Mouse (Mus musculus): Measurements from ENCODE around the gene B3gnt7. TPM values are rescaled to one million over a fixed set of nuclear protein-coding genes. Genes with fewer than 3 reads are reported as not detected.

Gene B3gnt7
- total RNA-seq, 1 experiment, result 103 TPM

GRCm38 (mm10) chr1:86347716-86348045, 45.0 kb downstream of the B3gnt7 start:
- no peaks in the 10 kb centered on the region; a peak in 2 of 4 replicates for H3K4me1 ChIP-seq (ENCODE audit: control insufficient read depth in 2 of 2, insufficient read depth in 2 of 2, low read length in 2 of 2, poor library complexity in 1 of 2)
- H3K9ac ChIP-seq (ENCODE audit: insufficient read depth, low read depth, low read length, poor library complexity, severe bottlenecking), result no peak overlapping the region
- no peaks in the 10 kb centered on the region for H3K9me3 ChIP-seq (ENCODE audit: control insufficient read depth, insufficient read depth, low read depth, low read length)
- TF ChIP-seq ZNF384 (IDR thresholded peaks at IDR 0.05; ENCODE audit: low read depth, low read length), result no peak
- no peak for TF ChIP-seq HCFC1 (IDR thresholded peaks at IDR 0.05; ENCODE audit: borderline replicate concordance, insufficient read depth, low read length)
- no peak for TF ChIP-seq ZC3H11A (IDR thresholded peaks at IDR 0.05; ENCODE audit: borderline replicate concordance, low read depth, low read length)
- no peak for TF ChIP-seq MAFK (IDR thresholded peaks at IDR 0.05; ENCODE audit: insufficient read depth, low read depth, low read length)
- no peak for TF ChIP-seq CHD2 (IDR thresholded peaks at IDR 0.05; ENCODE audit: low read depth, low read length)
- peak overlapping the region; percentile 17; the same call in 1 of the 2 replicates for H3K27ac ChIP-seq (ENCODE audit: insufficient read depth, low read depth, low read length, poor library complexity, severe bottlenecking)
- DNase-seq (ENCODE audit: low read depth, low spot score), result no peak
- H3K4me3 ChIP-seq (ENCODE audit: insufficient read depth in 1 of 2, low read depth in 1 of 2, low read length in 2 of 2, poor library complexity in 1 of 2, severe bottlenecking in 1 of 2), result no peak overlapping the region
- peaks cover 29% of the 10 kb centered on the region for H3K36me3 ChIP-seq (ENCODE audit: control insufficient read depth, insufficient read depth, low read length, poor library complexity, severe bottlenecking)
- in situ Hi-C loops (cut with MboI; ENCODE audit: low sequenced_read_pairs in 2 of 2, unreplicated experiment in 2 of 2), result no loop called here

GRCm38 (mm10) chr1:86348083-86348482, 45.5 kb downstream of the B3gnt7 start:
- in situ Hi-C loops (cut with MboI; ENCODE audit: low sequenced_read_pairs in 2 of 2, unreplicated experiment in 2 of 2), result no loop called here

GRCm38 (mm10) chr1:86348801-86349200, 46.2 kb downstream of the B3gnt7 start:
- TF ChIP-seq HCFC1 (IDR thresholded peaks at IDR 0.05; ENCODE audit: borderline replicate concordance, insufficient read depth, low read length) (no peak), CHD2 (IDR thresholded peaks at IDR 0.05; ENCODE audit: low read depth, low read length) (no peak), ZC3H11A (IDR thresholded peaks at IDR 0.05; ENCODE audit: borderline replicate concordance, low read depth, low read length) (no peak), MAFK (IDR thresholded peaks at IDR 0.05; ENCODE audit: insufficient read depth, low read depth, low read length) (no peak), ZNF384 (IDR thresholded peaks at IDR 0.05; ENCODE audit: low read depth, low read length) (no peak)
- Histone ChIP-seq H3K9me3 (ENCODE audit: control insufficient read depth, insufficient read depth, low read depth, low read length) (no peaks in the 10 kb centered on the region), H3K9ac (ENCODE audit: insufficient read depth, low read depth, low read length, poor library complexity, severe bottlenecking) (no peak overlapping the region), H3K27ac (ENCODE audit: insufficient read depth, low read depth, low read length, poor library complexity, severe bottlenecking) (peak overlapping the region; percentile 84; the same call in 1 of the 2 replicates), H3K4me3 (ENCODE audit: insufficient read depth in 1 of 2, low read depth in 1 of 2, low read length in 2 of 2, poor library complexity in 1 of 2, severe bottlenecking in 1 of 2) (no peak overlapping the region), H3K36me3 (ENCODE audit: control insufficient read depth, insufficient read depth, low read length, poor library complexity, severe bottlenecking) (peaks cover 37% of the 10 kb centered on the region), H3K4me1 (ENCODE audit: control insufficient read depth in 2 of 2, insufficient read depth in 2 of 2, low read length in 2 of 2, poor library complexity in 1 of 2) (no peaks in the 10 kb centered on the region; a peak in 2 of 4 replicates)
- DNase-seq (ENCODE audit: low read depth, low spot score), result peak; percentile 68
- in situ Hi-C loops (cut with MboI; ENCODE audit: low sequenced_read_pairs in 2 of 2, unreplicated experiment in 2 of 2), result no loop called here

More at GRCm38 (mm10) chr1:86348083-86348482, 45.5 kb downstream of the B3gnt7 start:
- no peak for DNase-seq (ENCODE audit: low read depth, low spot score)
- Histone ChIP-seq H3K4me3 (ENCODE audit: insufficient read depth in 1 of 2, low read depth in 1 of 2, low read length in 2 of 2, poor library complexity in 1 of 2, severe bottlenecking in 1 of 2) (no peak overlapping the region), H3K36me3 (ENCODE audit: control insufficient read depth, insufficient read depth, low read length, poor library complexity, severe bottlenecking) (peaks cover 31% of the 10 kb centered on the region), H3K27ac (ENCODE audit: insufficient read depth, low read depth, low read length, poor library complexity, severe bottlenecking) (peak overlapping the region; percentile 17; the same call in 1 of the 2 replicates), H3K9me3 (ENCODE audit: control insufficient read depth, insufficient read depth, low read depth, low read length) (no peaks in the 10 kb centered on the region), H3K4me1 (ENCODE audit: control insufficient read depth in 2 of 2, insufficient read depth in 2 of 2, low read length in 2 of 2, poor library complexity in 1 of 2) (no peaks in the 10 kb centered on the region; a peak in 2 of 4 replicates), H3K9ac (ENCODE audit: insufficient read depth, low read depth, low read length, poor library complexity, severe bottlenecking) (no peak overlapping the region)
- TF ChIP-seq CHD2 (IDR thresholded peaks at IDR 0.05; ENCODE audit: low read depth, low read length), result no peak
- no peak for TF ChIP-seq MAFK (IDR thresholded peaks at IDR 0.05; ENCODE audit: insufficient read depth, low read depth, low read length)
- no peak for TF ChIP-seq ZNF384 (IDR thresholded peaks at IDR 0.05; ENCODE audit: low read depth, low read length)
- TF ChIP-seq ZC3H11A (IDR thresholded peaks at IDR 0.05; ENCODE audit: borderline replicate concordance, low read depth, low read length), result no peak
- no peak for TF ChIP-seq HCFC1 (IDR thresholded peaks at IDR 0.05; ENCODE audit: borderline replicate concordance, insufficient read depth, low read length)

GRCm38 (mm10) chr1:86349201-86349600, 46.6 kb downstream of the B3gnt7 start:
- no peak for DNase-seq (ENCODE audit: low read depth, low spot score)
- no peaks in the 10 kb centered on the region; a peak in 2 of 4 replicates for H3K4me1 ChIP-seq (ENCODE audit: control insufficient read depth in 2 of 2, insufficient read depth in 2 of 2, low read length in 2 of 2, poor library complexity in 1 of 2)
- peak overlapping the region; percentile 84 for H3K27ac ChIP-seq (ENCODE audit: insufficient read depth, low read depth, low read length, poor library complexity, severe bottlenecking)
- no peaks in the 10 kb centered on the region for H3K9me3 ChIP-seq (ENCODE audit: control insufficient read depth, insufficient read depth, low read depth, low read length)
- TF ChIP-seq CHD2 (IDR thresholded peaks at IDR 0.05; ENCODE audit: low read depth, low read length) (no peak), MAFK (IDR thresholded peaks at IDR 0.05; ENCODE audit: insufficient read depth, low read depth, low read length) (no peak), HCFC1 (IDR thresholded peaks at IDR 0.05; ENCODE audit: borderline replicate concordance, insufficient read depth, low read length) (no peak), ZNF384 (IDR thresholded peaks at IDR 0.05; ENCODE audit: low read depth, low read length) (no peak), ZC3H11A (IDR thresholded peaks at IDR 0.05; ENCODE audit: borderline replicate concordance, low read depth, low read length) (no peak)
- in situ Hi-C loops (cut with MboI; ENCODE audit: low sequenced_read_pairs in 2 of 2, unreplicated experiment in 2 of 2), result no loop called here
- no peak overlapping the region for H3K9ac ChIP-seq (ENCODE audit: insufficient read depth, low read depth, low read length, poor library complexity, severe bottlenecking)
- H3K4me3 ChIP-seq (ENCODE audit: insufficient read depth in 1 of 2, low read depth in 1 of 2, low read length in 2 of 2, poor library complexity in 1 of 2, severe bottlenecking in 1 of 2), result no peak overlapping the region
- H3K36me3 ChIP-seq (ENCODE audit: control insufficient read depth, insufficient read depth, low read length, poor library complexity, severe bottlenecking), result peaks cover 40% of the 10 kb centered on the region

Data from ES-E14 (cell line).